Mouse (Mus musculus): Measurements from ENCODE around the gene Ckap2l.
A peak's percentile ranks its signal among the peaks of the same experiment; 100 is the strongest.

Gene Ckap2l

DNA sequence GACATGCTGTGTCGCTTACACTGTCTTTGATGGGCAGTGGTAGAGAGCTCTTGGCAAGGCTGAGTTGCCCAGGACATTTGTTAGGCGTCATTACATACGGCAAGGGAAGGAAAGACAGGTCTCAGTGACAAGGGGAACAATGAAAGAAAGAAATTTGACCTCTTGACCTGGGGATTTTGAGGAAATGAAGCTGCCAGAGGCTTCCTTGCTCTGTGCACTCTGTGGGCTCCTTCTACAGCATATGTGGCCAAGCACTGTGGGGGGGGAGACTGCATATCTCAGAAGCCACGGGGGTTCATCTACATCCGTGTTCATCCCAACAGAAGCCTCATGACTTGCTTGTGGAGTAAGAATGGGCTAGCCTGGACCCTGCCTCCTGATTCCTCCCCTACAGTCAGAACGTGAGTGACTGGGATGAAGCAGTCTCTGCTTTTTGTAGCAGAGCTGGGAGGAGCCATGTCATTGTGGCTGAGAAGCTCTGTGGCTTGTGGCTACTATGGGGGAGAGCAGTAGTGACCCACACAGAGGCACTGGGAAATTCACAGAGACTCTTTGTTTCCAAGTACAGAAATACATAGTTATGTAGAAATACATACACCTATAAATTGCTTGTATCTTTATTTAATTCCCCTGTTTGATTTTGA, 35.7 kb downstream of the Ckap2l start:
- DNase-seq, result no peak

- DNase-seq, result no peak
Observed at GRCm38 (mm10) chr2:129260646-129261045, 36.4 kb downstream of the Ckap2l start.

DNA sequence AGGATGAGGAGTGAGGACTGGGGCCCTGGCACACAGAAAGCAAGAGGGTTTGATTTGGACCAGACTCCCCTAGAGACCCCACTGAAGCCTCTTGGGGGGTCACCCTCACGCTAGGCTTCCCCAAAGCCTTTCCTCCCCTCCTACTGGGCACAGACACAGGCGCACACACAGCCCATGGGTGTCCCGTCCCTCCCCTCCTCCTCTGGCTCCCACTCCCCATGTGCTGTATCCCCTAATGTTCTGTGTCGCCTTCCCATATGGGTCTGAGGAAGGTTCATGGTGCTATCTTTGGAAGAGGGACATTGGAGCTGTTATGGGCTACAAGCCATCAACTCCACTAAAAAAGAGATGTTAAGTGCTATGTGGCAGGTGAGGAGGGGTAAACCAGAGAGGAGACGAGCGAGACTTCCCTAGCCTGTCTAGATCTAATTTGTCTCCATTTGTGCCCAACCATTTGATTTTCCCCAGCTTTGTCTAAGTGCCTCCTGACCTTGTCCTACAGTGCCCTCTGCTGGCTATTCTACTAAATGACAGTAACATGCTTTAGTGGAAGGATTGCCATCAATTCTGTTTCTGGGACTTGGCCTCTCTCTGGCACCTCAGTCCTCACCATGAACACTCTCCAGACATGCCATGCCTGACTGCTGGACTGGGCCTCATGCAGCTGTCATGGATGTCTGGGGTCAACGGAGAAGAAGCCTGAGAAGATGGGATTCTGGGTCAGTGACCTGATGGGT, 38.4 kb downstream of the Ckap2l start:
- DNase-seq, result peak; percentile 77

DNA sequence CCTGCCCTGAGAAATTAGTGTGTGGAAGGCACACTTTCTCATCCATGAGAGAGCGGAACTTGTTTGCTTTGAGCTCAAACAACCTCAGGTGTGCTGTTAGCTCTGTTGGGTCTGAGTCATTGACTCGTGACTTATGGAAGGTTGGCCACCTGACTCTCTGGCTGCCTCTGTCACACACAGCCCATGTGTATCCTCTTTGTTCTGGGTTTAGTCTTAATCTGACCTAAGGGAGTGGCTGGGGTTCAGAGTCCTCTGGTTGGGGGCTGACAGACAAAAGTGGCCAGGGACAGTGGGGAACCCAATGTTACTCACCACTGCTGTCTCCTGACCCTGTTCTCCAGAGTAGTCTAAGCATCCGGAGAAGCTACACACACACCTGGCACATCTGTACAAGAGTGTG, 39.0 kb downstream of the Ckap2l start:
- DNase-seq, result no peak

GRCm38 (mm10) chr2:129256006-129256405, 41.0 kb downstream of the Ckap2l start:
- no peak for DNase-seq

DNA sequence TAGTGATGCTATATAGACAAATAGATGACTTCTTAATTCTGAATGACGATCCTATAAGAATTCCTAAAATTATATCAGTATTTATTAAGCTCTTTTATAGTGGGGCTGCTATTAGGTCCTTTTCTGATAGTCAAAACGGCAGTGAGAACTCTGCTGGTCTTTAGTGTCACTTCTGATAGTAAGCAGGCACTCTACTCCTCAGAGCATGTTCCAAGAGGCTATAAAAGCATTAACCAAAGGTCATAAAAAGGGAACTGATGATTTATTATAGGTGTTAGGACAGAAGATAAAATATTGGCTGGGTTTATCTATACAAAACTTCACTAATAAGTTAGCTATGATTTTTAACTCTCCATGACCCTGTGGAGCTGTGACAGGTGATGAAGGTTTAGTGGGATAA, 42.9 kb downstream of the Ckap2l start:
- DNase-seq, result no peak

DNA sequence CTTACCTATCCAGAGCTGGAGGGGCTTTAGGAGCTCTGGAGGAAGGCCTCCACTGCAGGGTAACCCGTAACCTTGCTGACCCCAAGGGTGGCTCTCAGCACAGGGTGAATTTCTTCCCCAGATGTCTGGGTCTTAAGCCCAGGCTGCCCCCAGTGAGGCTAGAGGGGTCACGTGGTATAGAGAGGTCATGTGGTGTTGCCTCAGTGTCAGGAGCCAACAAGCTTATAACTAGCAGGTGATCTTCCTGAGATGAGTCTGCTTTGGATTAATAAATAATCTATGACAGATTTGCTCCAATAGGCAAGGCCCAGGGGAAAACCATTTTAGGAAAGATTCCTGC, 43.4 kb downstream of the Ckap2l start:
- DNase-seq, result no peak

- DNase-seq, result no peak
Observed at GRCm38 (mm10) chr2:129252836-129253630, 44.0 kb downstream of the Ckap2l start.

GRCm38 (mm10) chr2:129249321-129249720, 47.7 kb downstream of the Ckap2l start:
- no peak for DNase-seq

DNA sequence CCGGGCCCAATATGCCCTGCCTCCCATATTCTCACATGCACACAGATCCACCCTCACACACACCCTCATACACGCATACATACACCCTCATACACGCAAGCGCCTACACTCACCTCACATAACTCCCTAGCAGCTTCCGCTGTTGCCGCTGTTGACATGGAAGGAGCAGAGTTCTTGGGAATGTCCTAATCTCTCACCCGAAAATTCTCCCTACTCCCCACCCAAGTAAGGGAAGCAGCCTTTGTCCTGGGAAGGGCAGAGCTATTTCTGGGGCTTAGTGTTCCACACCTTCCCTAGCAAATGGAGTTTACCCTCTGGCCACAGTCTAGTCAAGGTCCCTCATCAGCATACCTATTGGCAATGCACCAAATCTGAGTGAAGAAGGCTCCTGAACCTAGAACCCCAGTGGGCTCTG, 49.3 kb downstream of the Ckap2l start:
- DNase-seq, result peak; percentile 76

DNA sequence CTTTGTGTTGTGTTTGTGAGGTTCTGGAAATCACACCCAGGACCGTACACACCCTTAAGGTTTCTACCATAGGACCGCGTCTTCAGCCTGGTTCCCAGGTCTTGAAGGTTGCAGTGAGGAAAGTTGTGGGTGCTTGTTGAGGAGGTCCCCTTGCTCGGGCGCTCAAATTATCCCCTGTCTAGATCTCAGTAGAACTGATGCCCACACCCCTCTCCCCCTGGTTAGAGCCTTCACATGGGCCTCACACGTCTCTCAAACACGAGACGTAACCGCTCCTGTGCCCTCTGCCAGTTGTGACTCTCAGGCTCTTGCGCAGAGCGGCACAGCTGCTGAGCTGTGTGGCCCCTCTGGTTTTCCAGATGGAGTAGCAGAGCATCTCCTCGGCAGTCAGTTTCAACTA, 50.1 kb downstream of the Ckap2l start:
- DNase-seq, result no peak

DNA sequence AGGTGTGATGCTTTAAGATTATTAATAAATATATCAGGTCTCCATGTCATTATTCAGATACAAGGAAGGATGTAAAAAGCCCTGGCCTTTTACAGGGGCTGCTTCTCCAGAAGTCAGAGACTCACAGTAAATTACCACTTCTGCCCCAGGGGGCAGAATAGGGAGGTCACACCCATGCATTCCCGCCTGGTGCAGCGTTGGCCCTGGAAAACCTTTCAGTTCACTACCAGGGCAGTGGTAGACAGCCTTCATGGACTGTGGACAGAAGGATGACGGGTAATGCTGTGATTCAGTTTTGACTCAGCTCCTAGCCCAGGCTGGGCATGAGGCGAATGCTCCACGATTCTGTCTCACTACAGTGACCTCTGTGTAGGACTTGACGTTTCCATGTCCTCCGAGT, 50.6 kb downstream of the Ckap2l start:
- DNase-seq, result no peak

DNA sequence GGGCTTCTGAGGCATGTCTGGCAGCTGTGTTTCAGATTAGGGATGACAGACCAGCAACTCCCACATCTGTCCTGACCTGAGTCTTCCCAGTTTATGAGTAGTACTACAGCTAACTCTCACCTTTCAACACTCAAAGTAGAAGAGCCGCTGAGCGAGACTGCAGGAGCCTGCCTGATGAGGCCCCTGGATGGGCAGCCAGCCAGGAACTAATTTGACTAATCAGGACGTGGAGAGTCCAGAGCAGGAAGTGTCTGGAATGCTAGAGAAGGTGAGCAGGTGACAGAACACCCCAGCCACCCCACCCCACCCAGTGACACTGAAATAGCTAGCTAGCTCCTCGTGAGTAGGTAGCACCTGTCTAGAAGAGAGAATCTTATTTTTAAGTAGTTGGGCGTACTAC, 51.4 kb downstream of the Ckap2l start:
- DNase-seq, result peak; percentile 63

DNA sequence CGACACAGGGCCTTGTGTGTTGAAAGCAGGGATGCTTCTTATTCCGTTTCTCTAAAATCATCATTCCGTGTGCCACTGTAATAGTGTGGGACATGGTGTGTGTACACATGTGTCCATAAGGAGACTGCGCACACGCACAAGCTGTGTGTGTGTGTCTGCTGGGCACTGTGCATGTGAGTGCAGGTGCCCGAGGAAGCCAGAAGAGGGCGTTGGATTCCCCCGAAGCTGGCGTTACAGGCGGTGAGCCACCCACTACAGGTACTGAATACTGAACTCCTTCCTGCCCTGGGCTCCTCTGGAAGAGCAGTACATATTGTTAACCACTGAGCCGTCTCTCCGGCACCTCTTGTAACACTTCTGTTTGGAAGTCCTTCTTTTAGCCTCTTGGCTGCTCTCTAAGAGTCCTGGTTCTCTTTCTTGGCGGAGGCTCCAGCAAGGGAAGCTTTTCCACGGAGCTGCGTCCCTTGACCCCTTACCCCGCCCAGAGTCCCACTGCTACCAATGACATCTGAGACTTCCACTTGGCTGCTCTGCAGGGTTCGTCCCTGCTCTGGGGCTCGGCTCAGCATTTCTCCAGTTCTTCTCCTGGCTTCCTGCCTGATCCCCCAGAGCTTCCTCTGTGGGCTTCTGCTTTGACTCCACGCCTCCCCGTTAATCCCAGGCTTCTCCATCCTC, 52.4 kb downstream of the Ckap2l start:
- peak; percentile 37 for DNase-seq

DNA sequence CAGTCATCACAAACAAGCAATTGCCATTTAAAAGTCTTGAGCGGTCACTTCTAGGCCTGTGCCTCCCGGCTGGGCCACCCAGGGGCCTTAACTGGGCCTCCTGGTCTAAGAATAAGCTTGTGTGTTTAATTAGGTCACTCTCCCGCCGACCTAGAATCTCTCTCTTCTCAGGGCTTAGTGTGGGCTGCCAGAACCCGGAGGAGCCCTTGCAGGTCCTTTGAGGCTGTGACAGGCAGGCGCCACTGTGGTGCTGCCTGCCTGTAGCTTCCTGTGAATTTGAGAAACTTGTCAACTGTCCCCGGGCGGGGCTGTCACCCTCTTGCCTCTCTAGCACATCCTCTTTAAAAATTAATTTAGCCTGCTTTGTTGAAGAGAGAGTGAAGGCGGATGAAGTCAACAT, 53.2 kb downstream of the Ckap2l start:
- peak; percentile 37 for DNase-seq

DNA sequence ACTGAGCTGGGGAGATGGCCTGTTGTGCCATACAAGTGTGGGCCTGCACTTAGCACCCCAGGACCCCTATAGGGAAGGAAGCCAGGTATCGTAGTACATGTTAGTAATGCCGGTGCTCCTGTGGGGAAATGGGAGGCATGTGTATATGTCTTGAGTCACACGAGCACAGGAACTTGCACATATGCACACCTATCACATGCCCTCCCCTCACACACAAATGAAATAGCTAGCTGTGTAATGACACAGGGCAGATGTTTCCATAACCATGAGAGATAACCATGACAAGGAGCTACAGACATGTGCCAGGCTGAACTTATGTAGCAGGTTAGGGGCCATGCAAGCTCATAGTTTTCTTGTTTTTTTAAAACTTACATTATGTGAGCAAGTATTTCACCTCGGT, 54.0 kb downstream of the Ckap2l start:
- no peak for DNase-seq

GRCm38 (mm10) chr2:129241845-129242833, 54.9 kb downstream of the Ckap2l start:
- peak; percentile 56 for DNase-seq

DNA sequence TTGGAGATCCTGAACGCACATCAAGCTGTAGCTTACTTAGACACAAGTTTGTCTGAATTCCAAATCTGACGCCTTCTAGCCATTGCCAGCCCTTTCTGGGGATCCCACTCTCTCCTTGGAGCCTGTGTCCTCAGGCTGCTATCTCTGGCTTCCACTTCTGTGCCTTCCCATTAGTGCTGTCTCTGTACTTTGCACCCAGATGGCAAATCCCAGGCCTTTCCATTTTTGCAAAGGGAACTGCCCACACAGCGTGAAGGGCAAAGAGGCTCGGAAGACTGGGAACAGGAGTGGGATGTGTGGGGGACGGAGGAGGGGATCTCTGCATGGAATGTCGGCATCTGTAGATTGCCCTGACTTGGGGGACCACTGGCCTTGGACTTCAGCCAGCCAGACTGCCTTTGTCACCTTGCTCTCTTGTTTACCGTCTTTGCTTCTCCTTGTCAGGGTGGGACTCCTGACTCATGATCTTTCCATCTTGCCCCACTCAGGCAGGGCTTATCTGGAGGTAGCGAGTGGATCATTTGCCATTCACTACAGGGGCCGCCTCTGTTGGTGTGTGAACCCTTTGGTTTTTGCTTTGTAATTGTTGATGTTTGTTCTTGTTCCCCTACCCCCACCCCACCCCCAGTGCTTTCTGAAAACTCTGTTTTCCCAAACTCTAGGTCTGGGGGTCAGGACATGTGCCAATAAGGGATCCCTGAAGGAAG, 56.1 kb downstream of the Ckap2l start:
- no peak for DNase-seq

DNA sequence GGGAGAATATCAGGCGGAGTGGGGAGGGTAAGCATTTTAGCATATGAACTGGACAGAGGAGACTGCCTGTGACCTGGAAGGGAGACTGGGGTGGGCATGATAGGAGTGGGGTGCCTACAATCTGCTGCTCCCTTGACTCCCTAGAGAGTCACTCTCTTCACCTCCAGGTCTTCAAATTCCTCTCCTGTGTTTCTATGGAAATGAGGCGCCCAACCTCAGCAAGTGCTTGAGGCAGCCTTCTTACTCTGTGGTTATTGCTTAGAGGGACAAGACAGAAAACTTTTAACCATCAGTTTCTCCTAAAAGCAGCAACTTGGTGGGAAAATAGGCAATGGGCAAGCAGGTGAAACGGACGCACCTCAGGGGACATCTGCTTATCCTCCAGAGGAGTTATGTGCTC, 60.5 kb downstream of the Ckap2l start:
- DNase-seq, result no peak

- no peak for DNase-seq
Observed at GRCm38 (mm10) chr2:129234731-129235130, 62.3 kb downstream of the Ckap2l start.

DNA sequence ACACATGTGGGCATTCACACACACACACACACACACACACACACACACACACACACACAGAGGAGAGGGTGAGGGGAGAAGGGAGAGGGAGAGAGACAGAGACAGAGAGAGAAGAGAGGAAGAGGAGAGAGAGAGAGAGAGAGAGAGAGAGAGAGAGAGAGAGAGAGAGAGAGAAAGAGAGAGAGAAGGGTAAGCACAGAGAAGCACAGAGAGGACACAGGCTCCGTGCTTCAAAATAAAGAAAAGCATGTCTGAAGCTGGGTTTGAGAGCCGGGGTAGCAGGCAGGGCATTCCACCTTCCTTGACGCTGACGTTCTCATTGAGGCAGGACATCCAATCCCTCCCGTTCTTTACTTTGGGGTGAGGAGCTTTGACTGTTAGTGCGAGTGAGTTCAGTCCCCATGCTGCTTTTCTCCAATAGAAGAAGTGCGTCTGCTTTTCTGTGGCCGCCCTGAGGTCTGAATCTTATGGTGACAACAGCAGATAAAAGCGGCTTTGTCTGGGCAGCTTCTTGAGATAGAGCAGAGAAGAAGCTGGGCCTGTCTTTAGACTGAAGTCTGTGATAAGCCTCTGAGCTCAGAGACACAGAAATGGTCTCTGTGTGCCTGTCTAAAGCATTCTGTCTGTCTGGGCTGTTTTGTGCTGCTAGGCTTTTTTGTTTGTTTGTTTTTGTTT, 63.1 kb downstream of the Ckap2l start:
- no peak for DNase-seq

All from kidney, postnatal 14 days (tissue).